Mouse (Mus musculus): ENCODE data around the gene Cysltr1. TPM values are rescaled to one million over a fixed set of nuclear protein-coding genes. Genes with fewer than 3 reads are reported as not detected.

Cysltr1 gene
- 0.12 and 0.84 TPM in 2 replicates for polyA plus RNA-seq (2014; fragmentation: Nextera tagmentation; extraction: Ambion mirVana)

- no peak within 1 kb of the TSS for H3K9ac ChIP-seq (replicated peaks; ENCODE audit: low read depth, low read length)
These were observed at the start of gene Cysltr1 for GRCm38 (mm10) chrX:106603386-106603785. Cysltr1 (minus strand) TSS chrX:106603679.

DNA sequence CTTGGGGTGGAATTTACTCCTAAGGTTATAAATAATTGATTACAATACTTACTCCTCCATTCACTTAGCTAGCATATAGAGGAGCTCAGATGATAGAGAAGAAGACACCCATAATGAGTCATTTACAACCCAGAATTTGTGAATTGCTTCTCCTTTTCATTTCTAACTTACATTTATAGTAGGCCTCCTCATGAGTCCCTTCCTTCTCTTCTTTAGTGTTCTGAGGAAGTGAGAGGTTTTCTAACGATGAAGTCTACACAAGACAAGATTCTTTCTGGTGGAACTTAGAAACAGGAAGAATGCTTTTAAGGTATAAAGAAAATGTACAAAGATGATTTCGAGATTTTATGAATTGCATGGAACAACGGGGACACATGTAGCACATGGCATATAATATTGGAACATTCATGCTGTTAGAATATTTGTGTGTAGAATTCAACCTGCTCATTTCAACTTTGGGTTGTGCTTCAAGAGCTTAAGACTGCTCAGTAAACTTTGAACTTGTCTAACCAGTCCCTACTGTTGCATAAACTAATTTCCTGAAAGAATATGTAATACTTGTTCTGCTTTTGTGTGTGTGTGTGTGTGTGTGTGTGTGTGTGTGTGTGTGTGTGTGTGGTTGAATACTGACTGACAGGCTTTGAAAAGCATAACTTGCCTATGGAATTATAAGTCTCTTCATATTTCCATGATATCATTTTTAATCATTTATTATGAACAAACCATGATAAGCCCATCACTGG is 31.5 kb upstream of the Cysltr1 start:
- Histone ChIP-seq H3K9ac (replicated peaks; ENCODE audit: low read depth, low read length) (no peak overlapping the region), H3K4me3 (ENCODE audit: low read depth, low read length) (no peak overlapping the region), H3K27me3 (ENCODE audit: control insufficient read depth, insufficient read depth, low read length) (no peaks in the 10 kb centered on the region), H3K27ac (ENCODE audit: low read depth, low read length) (no peak overlapping the region), H3K36me3 (ENCODE audit: control insufficient read depth, insufficient read depth, low read length) (no peaks in the 10 kb centered on the region), H3K9me3 (ENCODE audit: control insufficient read depth, low read length) (no peaks in the 10 kb centered on the region), H3K4me2 (ENCODE audit: low read depth, low read length) (no peak overlapping the region), H3K4me1 (ENCODE audit: control insufficient read depth, insufficient read depth, low read length) (no peaks in the 10 kb centered on the region)
- 80% methylated on average over 3 of the region's 3 CpGs for WGBS
- ATAC-seq (ENCODE audit: low read depth) = no peak

More at GRCm38 (mm10) chrX:106603386-106603785, at the start of gene Cysltr1:
- no peaks in the 10 kb centered on the region for H3K9me3 ChIP-seq (ENCODE audit: control insufficient read depth, low read length)
- no peaks in the 10 kb centered on the region for H3K27me3 ChIP-seq (ENCODE audit: control insufficient read depth, insufficient read depth, low read length)
- H3K27ac ChIP-seq (ENCODE audit: low read depth, low read length) = no peak within 1 kb of the TSS
- WGBS = 28% methylated on average over 6 of the region's 6 CpGs
- H3K4me2 ChIP-seq (ENCODE audit: low read depth, low read length) = no peak within 1 kb of the TSS
- no peaks in the 10 kb centered on the region for H3K36me3 ChIP-seq (ENCODE audit: control insufficient read depth, insufficient read depth, low read length)
- no peak within 1 kb of the TSS for H3K4me3 ChIP-seq (ENCODE audit: low read depth, low read length)
- no peaks in the 10 kb centered on the region for H3K4me1 ChIP-seq (ENCODE audit: control insufficient read depth, insufficient read depth, low read length)
- no peak for ATAC-seq (ENCODE audit: low read depth)

- no peaks in the 10 kb centered on the region for H3K9me3 ChIP-seq (ENCODE audit: control insufficient read depth, low read length)
- no peaks in the 10 kb centered on the region for H3K4me1 ChIP-seq (ENCODE audit: control insufficient read depth, insufficient read depth, low read length)
- no peaks in the 10 kb centered on the region for H3K36me3 ChIP-seq (ENCODE audit: control insufficient read depth, insufficient read depth, low read length)
- H3K27me3 ChIP-seq (ENCODE audit: control insufficient read depth, insufficient read depth, low read length) = no peaks in the 10 kb centered on the region
- no peak overlapping the region for H3K9ac ChIP-seq (replicated peaks; ENCODE audit: low read depth, low read length)
- no peak overlapping the region for H3K27ac ChIP-seq (ENCODE audit: low read depth, low read length)
- no peak overlapping the region for H3K4me3 ChIP-seq (ENCODE audit: low read depth, low read length)
- ATAC-seq (ENCODE audit: low read depth) = no peak
- H3K4me2 ChIP-seq (ENCODE audit: low read depth, low read length) = no peak overlapping the region
These were observed 30.1 kb upstream of the Cysltr1 start for GRCm38 (mm10) chrX:106633543-106633942.

- no peak for ATAC-seq (ENCODE audit: low read depth)
- no peaks in the 10 kb centered on the region for H3K9me3 ChIP-seq (ENCODE audit: control insufficient read depth, low read length)
- no peak overlapping the region for H3K4me3 ChIP-seq (ENCODE audit: low read depth, low read length)
- H3K4me2 ChIP-seq (ENCODE audit: low read depth, low read length) = no peak overlapping the region
- no peaks in the 10 kb centered on the region for H3K4me1 ChIP-seq (ENCODE audit: control insufficient read depth, insufficient read depth, low read length)
- 80% methylated on average over 1 of the region's 1 CpGs for WGBS
- H3K27me3 ChIP-seq (ENCODE audit: control insufficient read depth, insufficient read depth, low read length) = no peaks in the 10 kb centered on the region
- no peak overlapping the region for H3K9ac ChIP-seq (replicated peaks; ENCODE audit: low read depth, low read length)
- H3K27ac ChIP-seq (ENCODE audit: low read depth, low read length) = no peak overlapping the region
- H3K36me3 ChIP-seq (ENCODE audit: control insufficient read depth, insufficient read depth, low read length) = no peaks in the 10 kb centered on the region
These were observed 25.0 kb upstream of the Cysltr1 start for GRCm38 (mm10) chrX:106628514-106628913.

GRCm38 (mm10) chrX:106623667-106624066 is 20.2 kb upstream of the Cysltr1 start:
- Histone ChIP-seq H3K4me2 (ENCODE audit: low read depth, low read length) (no peak overlapping the region), H3K4me3 (ENCODE audit: low read depth, low read length) (no peak overlapping the region), H3K27ac (ENCODE audit: low read depth, low read length) (no peak overlapping the region), H3K4me1 (ENCODE audit: control insufficient read depth, insufficient read depth, low read length) (no peaks in the 10 kb centered on the region), H3K36me3 (ENCODE audit: control insufficient read depth, insufficient read depth, low read length) (no peaks in the 10 kb centered on the region), H3K27me3 (ENCODE audit: control insufficient read depth, insufficient read depth, low read length) (no peaks in the 10 kb centered on the region), H3K9me3 (ENCODE audit: control insufficient read depth, low read length) (no peaks in the 10 kb centered on the region), H3K9ac (replicated peaks; ENCODE audit: low read depth, low read length) (no peak overlapping the region)
- 66% methylated on average over 3 of the region's 3 CpGs for WGBS
- ATAC-seq (ENCODE audit: low read depth) = no peak

DNA sequence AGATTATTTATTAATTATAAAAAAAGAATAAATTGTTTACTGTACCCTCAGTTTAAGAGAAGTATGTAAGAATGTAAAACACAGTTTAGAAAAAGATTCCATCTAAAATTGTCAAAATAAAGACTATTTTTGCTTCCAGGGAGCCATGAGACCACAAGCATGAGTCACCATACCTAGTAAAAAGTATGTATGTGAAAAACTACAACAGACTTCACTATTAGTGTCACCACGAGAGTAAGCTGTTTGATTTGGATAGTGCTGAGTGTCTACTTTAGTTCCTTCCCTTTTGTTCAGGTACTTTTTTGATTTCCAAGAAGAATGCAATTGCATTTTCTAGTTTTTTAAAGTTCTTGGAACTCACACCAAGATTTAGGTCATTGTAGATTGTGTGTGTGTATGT is 19.0 kb upstream of the Cysltr1 start:
- Histone ChIP-seq H3K4me2 (ENCODE audit: low read depth, low read length) (no peak overlapping the region), H3K27me3 (ENCODE audit: control insufficient read depth, insufficient read depth, low read length) (no peaks in the 10 kb centered on the region), H3K27ac (ENCODE audit: low read depth, low read length) (no peak overlapping the region), H3K4me3 (ENCODE audit: low read depth, low read length) (no peak overlapping the region), H3K36me3 (ENCODE audit: control insufficient read depth, insufficient read depth, low read length) (no peaks in the 10 kb centered on the region), H3K9ac (replicated peaks; ENCODE audit: low read depth, low read length) (no peak overlapping the region), H3K4me1 (ENCODE audit: control insufficient read depth, insufficient read depth, low read length) (no peaks in the 10 kb centered on the region), H3K9me3 (ENCODE audit: control insufficient read depth, low read length) (no peaks in the 10 kb centered on the region)
- WGBS = 71% methylated on average over 1 of the region's 1 CpGs
- ATAC-seq (ENCODE audit: low read depth) = no peak

- Histone ChIP-seq H3K27me3 (ENCODE audit: control insufficient read depth, insufficient read depth, low read length) (no peaks in the 10 kb centered on the region), H3K36me3 (ENCODE audit: control insufficient read depth, insufficient read depth, low read length) (no peaks in the 10 kb centered on the region), H3K9me3 (ENCODE audit: control insufficient read depth, low read length) (no peaks in the 10 kb centered on the region), H3K4me2 (ENCODE audit: low read depth, low read length) (no peak overlapping the region), H3K27ac (ENCODE audit: low read depth, low read length) (no peak overlapping the region), H3K9ac (replicated peaks; ENCODE audit: low read depth, low read length) (no peak overlapping the region), H3K4me1 (ENCODE audit: control insufficient read depth, insufficient read depth, low read length) (no peaks in the 10 kb centered on the region), H3K4me3 (ENCODE audit: low read depth, low read length) (no peak overlapping the region)
- 21% methylated on average over 9 of the region's 9 CpGs for WGBS
- no peak for ATAC-seq (ENCODE audit: low read depth)
These were observed 763 bp downstream of the Cysltr1 start for GRCm38 (mm10) chrX:106602574-106603258.

DNA sequence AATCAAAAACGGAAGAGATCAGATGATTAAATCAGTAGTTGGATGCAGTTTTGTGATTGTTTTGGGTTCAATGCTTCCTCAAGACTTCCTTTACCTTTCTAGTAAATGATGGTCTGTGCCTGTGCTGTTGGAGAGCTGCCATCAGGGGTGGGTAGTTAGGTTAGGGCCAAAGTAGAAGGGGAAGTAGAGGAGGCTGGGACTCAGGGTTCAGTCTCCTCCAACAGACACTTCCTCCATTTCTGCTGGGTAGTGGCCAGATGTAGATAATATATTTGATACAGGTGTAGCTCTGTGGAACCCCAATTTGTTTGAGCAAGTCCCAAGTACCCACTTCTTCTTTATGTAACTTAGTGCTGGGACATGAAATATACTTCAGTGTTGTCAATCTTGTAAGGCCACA is 7.6 kb downstream of the Cysltr1 start:
- no peak overlapping the region for H3K27ac ChIP-seq (ENCODE audit: low read depth, low read length)
- WGBS = 94% methylated on average over 1 of the region's 1 CpGs
- ATAC-seq (ENCODE audit: low read depth) = no peak
- no peaks in the 10 kb centered on the region for H3K4me1 ChIP-seq (ENCODE audit: control insufficient read depth, insufficient read depth, low read length)
- H3K4me3 ChIP-seq (ENCODE audit: low read depth, low read length) = no peak overlapping the region
- H3K4me2 ChIP-seq (ENCODE audit: low read depth, low read length) = no peak overlapping the region
- H3K9me3 ChIP-seq (ENCODE audit: control insufficient read depth, low read length) = no peaks in the 10 kb centered on the region
- no peaks in the 10 kb centered on the region for H3K27me3 ChIP-seq (ENCODE audit: control insufficient read depth, insufficient read depth, low read length)
- H3K36me3 ChIP-seq (ENCODE audit: control insufficient read depth, insufficient read depth, low read length) = no peaks in the 10 kb centered on the region
- no peak overlapping the region for H3K9ac ChIP-seq (replicated peaks; ENCODE audit: low read depth, low read length)

DNA sequence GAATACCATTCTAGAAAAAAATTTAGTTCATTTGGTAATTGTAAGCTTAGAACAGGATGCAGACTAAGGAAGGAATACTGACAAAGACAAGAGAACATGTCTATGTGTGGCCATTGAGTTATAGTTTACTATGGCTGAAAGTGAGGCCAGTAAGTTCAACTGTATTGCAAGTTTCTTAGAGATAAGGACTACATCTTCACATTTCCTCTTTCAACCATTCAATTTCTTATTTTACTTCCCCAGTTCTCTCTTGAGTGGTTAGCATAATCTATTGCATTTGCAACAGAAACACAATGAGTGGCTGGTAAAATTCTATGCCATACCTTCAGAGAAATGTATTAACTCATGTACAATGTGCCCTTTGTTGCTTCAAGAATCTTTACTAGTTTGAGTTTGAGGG is 9.6 kb downstream of the Cysltr1 start:
- Histone ChIP-seq H3K4me1 (ENCODE audit: control insufficient read depth, insufficient read depth, low read length) (no peaks in the 10 kb centered on the region), H3K27ac (ENCODE audit: low read depth, low read length) (no peak overlapping the region), H3K4me3 (ENCODE audit: low read depth, low read length) (no peak overlapping the region), H3K27me3 (ENCODE audit: control insufficient read depth, insufficient read depth, low read length) (no peaks in the 10 kb centered on the region), H3K36me3 (ENCODE audit: control insufficient read depth, insufficient read depth, low read length) (no peaks in the 10 kb centered on the region), H3K9me3 (ENCODE audit: control insufficient read depth, low read length) (no peaks in the 10 kb centered on the region), H3K9ac (replicated peaks; ENCODE audit: low read depth, low read length) (no peak overlapping the region), H3K4me2 (ENCODE audit: low read depth, low read length) (no peak overlapping the region)
- ATAC-seq (ENCODE audit: low read depth) = no peak

All from neural tube, embryonic 14.5 days (tissue).